Mouse (Mus musculus): ENCODE results near the gene Dyrk1a. TPM values are rescaled to one million over a fixed set of nuclear protein-coding genes. Genes with fewer than 3 reads are reported as not detected.

Dyrk1a gene
- polyA plus RNA-seq, 1 experiment from 2014 or later, result 8.0 TPM

- Histone ChIP-seq H3K9ac (ENCODE audit: low read depth, low read length) (no peak overlapping the region), H3K27ac (ENCODE audit: low read depth, low read length) (no peak overlapping the region), H3K36me3 (ENCODE audit: control insufficient read depth, insufficient read depth) (peaks cover 12% of the 10 kb centered on the region), H3K27me3 (replicated peaks; ENCODE audit: control insufficient read depth, insufficient read depth, low read length) (no peaks in the 10 kb centered on the region), H3K9me3 (ENCODE audit: control insufficient read depth) (no peaks in the 10 kb centered on the region), H3K4me3 (ENCODE audit: low read depth, low read length) (no peak overlapping the region), H3K4me1 (replicated peaks; ENCODE audit: control insufficient read depth, insufficient read depth, low read length) (no peaks in the 10 kb centered on the region), H3K4me2 (replicated peaks; ENCODE audit: low read depth) (no peak overlapping the region)
- TF ChIP-seq CTCF (IDR thresholded peaks at IDR 0.05; ENCODE audit: low read depth), result no peak
- WGBS, result 57% methylated on average over 8 of the region's 8 CpGs
- no peak for ATAC-seq
Observed at GRCm38 (mm10) chr16:94612573-94612972, 42.8 kb downstream of the Dyrk1a start.

- ATAC-seq, result no peak
- H3K4me3 ChIP-seq (ENCODE audit: low read depth, low read length), result no peak overlapping the region
- H3K36me3 ChIP-seq (ENCODE audit: control insufficient read depth, insufficient read depth), result peaks cover 18% of the 10 kb centered on the region
- no peak overlapping the region for H3K4me2 ChIP-seq (replicated peaks; ENCODE audit: low read depth)
- H3K9me3 ChIP-seq (ENCODE audit: control insufficient read depth), result no peaks in the 10 kb centered on the region
- 79% methylated on average over 6 of the region's 6 CpGs for WGBS
- H3K27me3 ChIP-seq (replicated peaks; ENCODE audit: control insufficient read depth, insufficient read depth, low read length), result no peaks in the 10 kb centered on the region
- H3K9ac ChIP-seq (ENCODE audit: low read depth, low read length), result no peak overlapping the region
- no peak for TF ChIP-seq CTCF (IDR thresholded peaks at IDR 0.05; ENCODE audit: low read depth)
- H3K4me1 ChIP-seq (replicated peaks; ENCODE audit: control insufficient read depth, insufficient read depth, low read length), result no peaks in the 10 kb centered on the region
- no peak overlapping the region for H3K27ac ChIP-seq (ENCODE audit: low read depth, low read length)
Observed at GRCm38 (mm10) chr16:94617255-94617654, 47.4 kb downstream of the Dyrk1a start.

GRCm38 (mm10) chr16:94618543-94618942 is 48.7 kb downstream of the Dyrk1a start:
- WGBS, result 47% methylated on average over 10 of the region's 10 CpGs
- Histone ChIP-seq H3K4me3 (ENCODE audit: low read depth, low read length) (no peak overlapping the region), H3K9me3 (ENCODE audit: control insufficient read depth) (no peaks in the 10 kb centered on the region), H3K9ac (ENCODE audit: low read depth, low read length) (no peak overlapping the region), H3K27me3 (replicated peaks; ENCODE audit: control insufficient read depth, insufficient read depth, low read length) (no peaks in the 10 kb centered on the region), H3K27ac (ENCODE audit: low read depth, low read length) (no peak overlapping the region), H3K4me2 (replicated peaks; ENCODE audit: low read depth) (no peak overlapping the region), H3K36me3 (ENCODE audit: control insufficient read depth, insufficient read depth) (peaks cover 13% of the 10 kb centered on the region; the same call in 1 of the 2 replicates), H3K4me1 (replicated peaks; ENCODE audit: control insufficient read depth, insufficient read depth, low read length) (no peaks in the 10 kb centered on the region)
- ATAC-seq, result peak; percentile 78
- TF ChIP-seq CTCF (IDR thresholded peaks at IDR 0.05; ENCODE audit: low read depth), result peak; percentile 95

GRCm38 (mm10) chr16:94619301-94619700 is 49.5 kb downstream of the Dyrk1a start:
- no peak overlapping the region for H3K27ac ChIP-seq (ENCODE audit: low read depth, low read length)
- H3K9ac ChIP-seq (ENCODE audit: low read depth, low read length), result no peak overlapping the region
- no peak overlapping the region for H3K4me3 ChIP-seq (ENCODE audit: low read depth, low read length)
- no peaks in the 10 kb centered on the region for H3K27me3 ChIP-seq (replicated peaks; ENCODE audit: control insufficient read depth, insufficient read depth, low read length)
- peaks cover 13% of the 10 kb centered on the region; the same call in 1 of the 2 replicates for H3K36me3 ChIP-seq (ENCODE audit: control insufficient read depth, insufficient read depth)
- WGBS, result 85% methylated on average over 5 of the region's 5 CpGs
- no peak for TF ChIP-seq CTCF (IDR thresholded peaks at IDR 0.05; ENCODE audit: low read depth)
- no peaks in the 10 kb centered on the region for H3K9me3 ChIP-seq (ENCODE audit: control insufficient read depth)
- ATAC-seq, result no peak
- no peak overlapping the region for H3K4me2 ChIP-seq (replicated peaks; ENCODE audit: low read depth)
- no peaks in the 10 kb centered on the region for H3K4me1 ChIP-seq (replicated peaks; ENCODE audit: control insufficient read depth, insufficient read depth, low read length)

- Histone ChIP-seq H3K9me3 (ENCODE audit: control insufficient read depth) (no peaks in the 10 kb centered on the region), H3K27me3 (replicated peaks; ENCODE audit: control insufficient read depth, insufficient read depth, low read length) (no peaks in the 10 kb centered on the region), H3K36me3 (ENCODE audit: control insufficient read depth, insufficient read depth) (0 out of 2 replicates have a peak, but pooled peaks cover 4% of the 10 kb centered on the region), H3K4me2 (replicated peaks; ENCODE audit: low read depth) (no peak overlapping the region), H3K4me3 (ENCODE audit: low read depth, low read length) (no peak overlapping the region), H3K27ac (ENCODE audit: low read depth, low read length) (peak overlapping the region; percentile 21; the same call in 1 of the 2 replicates), H3K9ac (ENCODE audit: low read depth, low read length) (no peak overlapping the region), H3K4me1 (replicated peaks; ENCODE audit: control insufficient read depth, insufficient read depth, low read length) (peaks cover 3% of the 10 kb centered on the region; the same call in 1 of the 2 replicates)
- 57% methylated on average over 4 of the region's 4 CpGs for WGBS
- no peak for TF ChIP-seq CTCF (IDR thresholded peaks at IDR 0.05; ENCODE audit: low read depth)
- ATAC-seq, result no peak
Observed at GRCm38 (mm10) chr16:94624871-94625270, 55.1 kb downstream of the Dyrk1a start.

- H3K4me3 ChIP-seq (ENCODE audit: low read depth, low read length), result no peak overlapping the region
- no peak overlapping the region for H3K9ac ChIP-seq (ENCODE audit: low read depth, low read length)
- no peaks in the 10 kb centered on the region for H3K27me3 ChIP-seq (replicated peaks; ENCODE audit: control insufficient read depth, insufficient read depth, low read length)
- H3K4me1 ChIP-seq (replicated peaks; ENCODE audit: control insufficient read depth, insufficient read depth, low read length), result peaks cover 3% of the 10 kb centered on the region; the same call in 1 of the 2 replicates
- 0 out of 2 replicates have a peak, but pooled peaks cover 4% of the 10 kb centered on the region for H3K36me3 ChIP-seq (ENCODE audit: control insufficient read depth, insufficient read depth)
- no peak overlapping the region for H3K4me2 ChIP-seq (replicated peaks; ENCODE audit: low read depth)
- WGBS, result 82% methylated on average over 7 of the region's 7 CpGs
- no peaks in the 10 kb centered on the region for H3K9me3 ChIP-seq (ENCODE audit: control insufficient read depth)
- TF ChIP-seq CTCF (IDR thresholded peaks at IDR 0.05; ENCODE audit: low read depth), result no peak
- H3K27ac ChIP-seq (ENCODE audit: low read depth, low read length), result no peak overlapping the region
- no peak for ATAC-seq
Observed at GRCm38 (mm10) chr16:94625639-94626038, 55.8 kb downstream of the Dyrk1a start.

- no peaks in the 10 kb centered on the region for H3K27me3 ChIP-seq (replicated peaks; ENCODE audit: control insufficient read depth, insufficient read depth, low read length)
- H3K36me3 ChIP-seq (ENCODE audit: control insufficient read depth, insufficient read depth), result no peaks in the 10 kb centered on the region
- H3K4me2 ChIP-seq (replicated peaks; ENCODE audit: low read depth), result no peak overlapping the region
- WGBS, result 45% methylated on average over 5 of the region's 5 CpGs
- H3K27ac ChIP-seq (ENCODE audit: low read depth, low read length), result no peak overlapping the region
- no peak overlapping the region for H3K9ac ChIP-seq (ENCODE audit: low read depth, low read length)
- TF ChIP-seq CTCF (IDR thresholded peaks at IDR 0.05; ENCODE audit: low read depth), result no peak
- no peaks in the 10 kb centered on the region for H3K9me3 ChIP-seq (ENCODE audit: control insufficient read depth)
- ATAC-seq, result no peak
- H3K4me3 ChIP-seq (ENCODE audit: low read depth, low read length), result no peak overlapping the region
- H3K4me1 ChIP-seq (replicated peaks; ENCODE audit: control insufficient read depth, insufficient read depth, low read length), result peaks cover 3% of the 10 kb centered on the region; the same call in 1 of the 2 replicates
Observed at GRCm38 (mm10) chr16:94627736-94628135, 57.9 kb downstream of the Dyrk1a start.
